Mouse (Mus musculus): ENCODE results near the gene Trim41. TPM values are rescaled to one million over a fixed set of nuclear protein-coding genes. Genes with fewer than 3 reads are reported as not detected.
A peak's percentile ranks its signal among the peaks of the same experiment; 100 is the strongest.
"Not testable (repeated sequence)": the region's sequence is repeated elsewhere in the genome, so short reads cannot be mapped to it uniquely, and the experiment has no call there.

The Trim41 gene
- total RNA-seq, 2 experiments from 2014 or later: 62.4 to 69.7 TPM

DNA sequence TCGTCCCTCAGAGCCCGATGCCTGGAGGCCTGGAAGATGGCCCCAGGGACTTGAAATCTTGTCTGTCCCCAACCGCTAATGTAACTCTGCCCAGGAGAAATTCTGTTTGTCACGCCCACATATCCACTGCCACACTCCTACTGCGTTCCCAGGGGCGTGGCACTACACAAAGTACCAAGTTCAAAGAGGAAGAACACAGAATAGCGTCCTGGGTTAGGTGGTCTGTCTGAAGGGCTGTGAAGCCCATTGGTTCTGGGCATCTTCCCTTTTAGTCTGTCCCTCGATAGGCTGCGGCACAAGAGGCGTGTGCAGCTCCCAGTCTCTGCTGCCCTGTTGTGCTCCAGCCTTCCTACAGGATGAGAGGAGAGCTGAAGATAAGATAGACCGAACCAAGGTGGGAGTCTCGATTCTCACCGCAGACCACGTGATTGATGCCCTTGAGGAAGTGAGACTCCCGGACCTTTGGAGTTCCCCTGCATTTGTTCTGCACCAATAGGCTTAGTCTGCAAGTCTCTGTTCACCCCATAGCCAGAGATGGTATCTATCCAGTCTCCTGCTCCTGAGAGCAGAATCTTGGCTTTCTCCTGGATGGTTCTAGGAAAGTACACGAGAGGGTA, 21.1 kb upstream of the Trim41 start:
- no peak for DNase-seq (ENCODE audit: low spot score in 2 of 2)

DNA sequence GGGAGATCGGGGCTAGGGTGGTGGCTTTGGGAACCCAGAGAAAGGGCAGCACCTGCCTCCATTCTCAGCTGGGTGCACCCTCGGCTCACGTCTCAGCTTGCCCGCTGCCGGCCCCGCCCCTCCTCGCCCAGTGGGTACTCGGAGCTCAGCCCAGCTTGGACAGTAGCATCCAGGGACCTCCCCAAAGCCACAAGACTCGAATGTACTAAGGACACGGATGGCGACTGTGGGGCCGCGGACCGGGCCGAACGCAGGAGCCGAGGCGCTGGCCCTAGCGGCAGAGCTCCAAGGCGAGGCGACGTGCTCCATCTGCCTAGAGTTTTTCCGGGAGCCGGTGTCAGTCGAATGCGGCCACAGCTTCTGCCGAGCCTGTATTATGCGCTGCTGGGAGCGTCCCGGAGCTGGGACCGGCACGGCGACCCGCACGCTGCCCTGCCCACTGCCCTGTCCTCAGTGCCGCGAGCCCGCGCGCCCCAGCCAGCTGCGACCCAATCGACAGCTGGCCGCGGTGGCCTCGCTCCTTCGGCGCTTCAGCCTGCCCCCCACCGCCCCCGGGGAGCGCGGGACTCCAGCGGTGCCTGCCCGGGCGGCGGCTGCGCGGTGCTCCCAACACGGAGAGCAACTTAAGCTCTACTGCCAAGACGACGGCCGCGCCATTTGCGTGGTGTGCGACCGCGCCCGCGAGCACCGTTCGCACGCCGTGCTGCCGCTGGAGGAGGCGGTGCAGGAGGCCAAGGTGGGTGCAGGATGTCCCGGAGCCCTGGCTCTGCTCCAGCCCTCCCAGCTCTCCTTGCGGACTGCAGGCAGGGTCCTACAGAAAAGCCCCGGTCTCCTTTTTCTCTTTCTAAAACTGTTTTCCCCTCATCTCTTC, 20.4 kb upstream of the Trim41 start:
- DNase-seq (ENCODE audit: low spot score in 2 of 2): peak in 1 of 2 experiments; percentile 22

DNA sequence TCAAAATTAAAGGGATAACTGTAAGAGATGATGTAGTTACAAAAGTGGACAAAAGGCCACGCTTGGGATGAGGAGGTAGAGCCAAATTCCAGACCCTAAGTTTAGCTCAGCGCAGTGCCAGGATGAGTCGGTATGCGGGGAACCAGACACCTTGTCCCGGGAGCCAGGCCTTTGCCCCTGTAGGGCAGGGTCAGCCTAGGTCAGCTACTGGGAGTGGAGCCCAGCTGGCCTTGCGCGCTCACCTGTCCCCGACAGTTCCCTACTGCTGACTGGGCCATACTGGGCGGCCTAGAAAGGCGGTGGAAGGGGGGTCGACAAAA, 19.8 kb upstream of the Trim41 start:
- DNase-seq (ENCODE audit: low spot score in 2 of 2): no peak

DNA sequence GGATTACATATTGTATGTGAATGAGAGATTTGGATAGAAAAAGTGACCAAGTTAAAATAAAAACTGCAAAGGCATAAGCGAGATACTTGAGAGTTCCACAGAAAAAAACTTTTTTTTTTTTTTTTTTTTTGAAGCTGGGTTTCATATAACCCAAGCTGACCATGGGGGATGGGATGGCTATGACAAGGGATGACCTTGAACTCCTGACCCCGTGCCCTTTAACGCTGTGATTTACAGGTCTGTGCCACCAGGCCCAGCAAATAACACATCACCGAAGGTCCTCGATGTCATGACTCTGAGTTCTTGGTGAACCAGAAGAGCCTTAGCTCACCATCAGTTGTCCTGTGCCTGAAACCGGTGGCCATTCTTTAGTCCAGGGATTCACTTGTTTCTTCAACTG, 18.8 kb upstream of the Trim41 start:
- DNase-seq (ENCODE audit: low spot score in 2 of 2): no peak

DNA sequence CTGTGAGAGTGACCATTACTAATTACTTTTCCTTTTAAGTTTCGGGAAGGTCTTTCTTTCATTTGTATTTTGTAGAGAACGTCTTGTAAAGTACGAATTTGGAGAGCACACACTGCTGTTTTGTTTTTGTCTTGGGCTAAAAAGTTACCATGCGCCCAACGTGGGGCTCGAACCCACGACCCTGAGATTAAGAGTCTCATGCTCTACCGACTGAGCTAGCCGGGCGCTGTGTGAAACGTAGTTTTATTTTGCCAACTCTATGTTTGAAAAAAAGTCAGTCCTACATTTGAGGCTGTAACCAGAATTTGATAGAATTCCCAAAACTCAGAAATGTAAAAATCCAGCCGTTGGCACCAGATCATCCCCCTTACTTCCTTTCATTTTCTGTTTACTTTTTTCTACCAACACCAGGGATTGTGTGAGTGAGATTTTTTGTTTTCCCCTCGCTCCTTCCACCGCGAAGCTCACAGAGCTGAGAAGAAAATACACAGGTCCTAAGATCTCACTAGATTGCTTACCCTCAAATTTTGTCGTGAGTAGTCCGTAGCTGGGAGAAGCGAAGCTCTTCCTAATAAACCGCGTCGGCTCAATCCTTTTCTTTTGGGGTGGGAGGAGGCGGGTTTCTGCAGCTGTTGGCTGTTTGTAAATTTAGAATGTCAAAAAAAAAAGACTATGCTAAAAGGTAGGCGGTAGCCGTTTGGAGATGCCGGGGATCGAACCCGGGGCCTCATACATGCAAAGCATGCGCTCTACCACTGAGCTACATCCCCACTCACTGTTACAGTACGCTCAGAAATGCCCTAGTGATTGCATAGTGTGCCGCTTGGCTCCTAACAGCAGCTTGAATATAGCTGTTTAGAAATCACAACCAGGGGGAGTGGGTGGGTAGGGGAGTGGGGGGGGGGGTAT, 16.8 kb upstream of the Trim41 start:
- peak; percentile 76 to 77 for DNase-seq (ENCODE audit: low spot score in 2 of 2)

DNA sequence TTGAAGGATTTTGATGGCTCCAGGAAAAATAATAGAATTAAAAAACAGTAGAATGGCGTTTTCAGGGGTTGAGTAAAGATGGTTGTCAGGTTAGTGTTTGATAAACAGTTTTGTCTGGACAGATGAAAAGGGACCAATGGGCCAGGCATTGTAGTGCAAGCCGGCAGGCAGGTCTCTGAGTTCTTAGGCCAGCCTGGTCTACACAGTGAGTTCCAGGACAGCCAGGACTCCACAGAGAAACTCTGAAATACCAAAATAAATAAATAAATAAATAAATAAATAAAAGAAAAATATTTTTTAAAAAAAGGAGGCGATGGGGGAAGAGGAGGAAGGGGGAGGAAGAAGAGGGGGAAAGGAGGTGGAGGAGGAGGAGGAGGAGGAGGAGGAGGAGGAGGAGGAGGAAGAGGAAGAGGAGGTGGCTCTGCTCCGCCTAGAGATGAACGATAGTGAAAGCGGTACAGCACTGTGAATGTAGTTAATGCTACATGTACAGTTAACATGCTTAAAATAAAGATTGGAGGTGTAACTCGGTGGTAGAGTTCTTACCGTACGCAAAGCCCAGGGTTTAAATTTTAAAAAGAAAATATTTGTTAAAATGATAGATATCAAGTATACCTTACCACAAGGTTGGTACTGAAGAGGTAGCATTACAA, 16.1 kb upstream of the Trim41 start:
- DNase-seq (ENCODE audit: low spot score in 2 of 2): no peak

DNA sequence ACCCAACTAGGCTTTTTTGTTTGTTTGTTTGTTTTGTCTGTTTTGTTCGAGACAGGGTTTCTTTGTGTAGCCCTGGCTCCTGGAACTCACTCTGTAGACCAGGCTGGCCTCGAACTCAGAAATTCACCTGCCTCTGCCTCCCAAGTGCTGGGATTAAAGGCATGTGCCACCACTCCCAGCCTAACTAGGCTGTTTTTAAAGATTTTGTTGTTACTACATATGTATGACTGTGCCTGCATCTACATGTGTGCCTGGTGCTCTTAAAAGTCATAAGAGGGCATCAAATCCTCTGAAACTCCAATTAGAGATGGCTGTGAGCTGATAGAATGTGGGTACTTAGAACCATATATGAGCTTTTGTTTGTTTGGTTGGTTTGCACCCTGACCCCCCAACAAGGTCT, 14.1 kb upstream of the Trim41 start:
- no peak for DNase-seq (ENCODE audit: low spot score in 2 of 2)

DNA sequence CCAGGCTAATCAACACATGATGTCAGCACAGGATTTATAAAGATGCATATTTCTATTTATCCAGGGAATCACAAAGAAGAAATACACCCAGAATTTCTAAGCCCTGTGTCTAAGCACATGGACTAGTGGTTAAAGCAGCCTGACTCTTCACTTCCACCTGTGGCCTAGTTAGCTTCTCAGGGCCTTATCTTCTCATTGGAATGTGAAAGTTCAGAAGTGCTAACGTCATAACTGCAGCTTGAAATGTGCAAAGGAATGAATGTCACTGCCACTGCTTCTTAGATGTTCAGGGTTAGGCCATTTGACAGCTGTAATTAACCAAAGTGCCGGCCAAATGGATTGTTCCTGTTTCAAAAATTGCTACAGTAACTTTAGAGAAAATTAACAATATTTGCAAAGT, 13.1 kb upstream of the Trim41 start:
- DNase-seq (ENCODE audit: low spot score in 2 of 2): no peak

DNA sequence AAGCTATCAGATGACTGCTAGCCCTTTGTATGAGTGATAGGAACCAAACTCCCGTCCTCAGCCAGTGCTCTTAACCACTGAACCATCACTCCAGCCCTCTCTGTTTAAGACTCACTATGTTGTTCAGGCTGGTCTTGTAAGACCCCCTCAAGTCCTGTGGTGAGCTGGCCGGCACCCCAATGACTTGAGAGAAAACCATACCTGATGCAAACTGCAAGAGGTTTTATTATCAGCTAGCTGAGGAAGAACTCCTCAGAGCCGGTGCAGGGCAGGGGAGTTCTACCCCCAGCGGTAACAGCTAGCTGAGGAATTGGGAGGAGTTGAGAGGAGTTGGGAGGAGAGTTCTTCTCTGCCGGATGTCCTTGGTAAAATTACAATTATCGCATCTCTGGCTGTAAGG, 10.8 kb upstream of the Trim41 start:
- DNase-seq (ENCODE audit: low spot score in 2 of 2): no peak

DNA sequence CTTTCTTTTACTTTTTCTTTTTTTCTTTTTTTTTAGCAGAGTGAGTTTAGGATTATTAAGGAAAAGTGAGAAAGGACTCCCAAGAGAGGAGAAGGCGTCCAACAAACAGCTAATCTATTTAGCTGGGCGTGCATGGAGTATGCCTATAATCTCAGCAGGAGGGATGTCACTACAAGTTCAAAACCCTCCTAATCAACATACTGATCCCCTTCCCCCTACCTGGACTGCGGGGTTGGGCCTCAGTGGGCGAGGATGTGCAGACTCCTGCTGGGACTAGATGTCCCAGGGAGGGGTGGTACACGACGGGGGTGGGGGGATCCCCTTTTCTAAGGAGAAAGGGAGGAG, 9.6 kb upstream of the Trim41 start:
- no peak for DNase-seq (ENCODE audit: low spot score in 2 of 2)

DNA sequence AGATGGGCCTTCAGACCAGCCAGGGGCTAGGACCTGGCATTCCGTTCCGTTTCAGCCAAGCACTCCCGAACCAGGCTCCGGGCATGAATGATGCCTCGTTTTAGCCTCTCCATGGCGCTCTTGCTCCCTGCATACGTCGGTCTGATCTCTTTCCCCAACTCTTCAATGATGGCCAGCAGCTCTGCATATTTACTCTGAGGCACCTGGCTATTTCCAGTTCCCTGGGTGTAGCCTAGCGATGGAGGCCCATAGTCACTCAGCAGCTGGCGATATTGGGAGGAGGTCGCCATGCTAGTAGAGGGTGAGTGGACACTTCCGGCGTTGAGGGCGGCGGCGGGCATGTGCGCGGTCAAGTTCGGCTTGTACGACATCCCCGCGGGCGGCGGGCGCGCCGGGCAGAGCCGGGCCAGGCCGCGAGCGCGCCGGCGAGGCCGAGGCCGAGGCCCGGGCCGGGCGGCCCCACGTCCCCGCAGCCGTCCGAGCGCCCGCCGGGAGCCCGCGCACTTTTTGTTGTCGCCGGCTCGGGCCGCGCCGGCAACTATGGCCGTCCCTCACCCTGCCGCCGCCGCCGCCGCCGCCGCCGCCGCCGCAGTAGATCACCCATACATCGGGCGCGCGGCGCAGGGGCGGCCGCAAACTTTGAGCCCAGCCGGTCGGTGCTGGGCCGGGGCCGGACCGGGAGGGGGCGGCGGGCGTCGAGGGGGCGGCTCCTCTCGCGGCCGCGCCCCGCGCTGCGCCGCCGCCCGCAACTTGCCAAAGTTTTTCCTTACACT, 9.0 kb upstream of the Trim41 start, which contains the start of the genes Trim7 and Gm12184:
TSS of gene Trim7 (plus strand) at position 162 of the 773 bp plus-strand sequence.
TSS of gene Gm12184 (minus strand) at position 677 of the 773 bp plus-strand sequence.
- not testable (repeated sequence) for DNase-seq (ENCODE audit: low spot score in 2 of 2)

DNA sequence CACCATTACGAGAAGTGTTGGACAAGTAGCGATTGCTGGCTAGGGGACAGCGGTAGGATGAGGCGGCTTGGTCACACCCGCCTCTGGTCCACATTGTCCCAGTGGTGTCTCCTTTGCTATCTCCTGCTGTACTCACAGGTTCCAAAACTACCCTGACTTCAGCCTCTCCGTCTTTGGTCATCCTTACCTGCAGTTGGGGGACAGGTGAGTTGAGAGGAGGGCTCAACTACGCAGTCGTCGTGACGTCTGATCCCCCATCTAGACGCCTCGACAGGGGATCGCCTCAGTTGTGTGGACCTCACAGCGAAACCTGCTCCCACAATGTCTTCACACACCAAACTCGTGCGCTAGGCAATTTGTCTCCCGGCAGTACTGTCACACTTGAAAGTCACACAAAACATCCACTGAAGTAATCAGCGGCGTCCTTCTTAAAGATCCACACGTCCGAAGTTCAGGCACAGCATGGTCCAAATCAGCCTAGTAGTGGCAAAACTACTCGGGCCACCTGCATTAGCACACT, 7.2 kb upstream of the Trim41 start:
- DNase-seq (ENCODE audit: low spot score in 2 of 2): no peak

DNA sequence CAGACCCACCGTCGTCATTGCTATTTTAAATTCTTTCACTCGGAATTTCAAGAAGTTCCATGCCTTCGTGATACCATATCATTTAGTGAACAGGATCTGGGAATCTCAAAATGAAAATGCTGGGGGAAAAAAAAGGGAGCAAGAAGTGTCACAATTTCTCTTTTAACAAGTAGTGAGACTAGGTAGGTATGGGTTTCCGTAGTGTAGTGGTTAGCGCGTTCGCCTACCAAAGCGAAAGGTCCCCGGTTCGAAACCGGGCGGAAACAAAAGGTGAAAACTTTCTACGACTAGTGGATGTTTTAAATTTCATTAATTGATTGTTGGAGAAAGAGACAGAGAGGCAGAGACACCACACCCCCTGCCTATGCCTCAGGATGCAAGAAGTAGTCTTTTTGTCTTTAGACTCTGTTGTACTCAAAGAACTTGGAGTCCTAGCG, 6.4 kb upstream of the Trim41 start:
- no peak for DNase-seq (ENCODE audit: low spot score in 2 of 2)

DNA sequence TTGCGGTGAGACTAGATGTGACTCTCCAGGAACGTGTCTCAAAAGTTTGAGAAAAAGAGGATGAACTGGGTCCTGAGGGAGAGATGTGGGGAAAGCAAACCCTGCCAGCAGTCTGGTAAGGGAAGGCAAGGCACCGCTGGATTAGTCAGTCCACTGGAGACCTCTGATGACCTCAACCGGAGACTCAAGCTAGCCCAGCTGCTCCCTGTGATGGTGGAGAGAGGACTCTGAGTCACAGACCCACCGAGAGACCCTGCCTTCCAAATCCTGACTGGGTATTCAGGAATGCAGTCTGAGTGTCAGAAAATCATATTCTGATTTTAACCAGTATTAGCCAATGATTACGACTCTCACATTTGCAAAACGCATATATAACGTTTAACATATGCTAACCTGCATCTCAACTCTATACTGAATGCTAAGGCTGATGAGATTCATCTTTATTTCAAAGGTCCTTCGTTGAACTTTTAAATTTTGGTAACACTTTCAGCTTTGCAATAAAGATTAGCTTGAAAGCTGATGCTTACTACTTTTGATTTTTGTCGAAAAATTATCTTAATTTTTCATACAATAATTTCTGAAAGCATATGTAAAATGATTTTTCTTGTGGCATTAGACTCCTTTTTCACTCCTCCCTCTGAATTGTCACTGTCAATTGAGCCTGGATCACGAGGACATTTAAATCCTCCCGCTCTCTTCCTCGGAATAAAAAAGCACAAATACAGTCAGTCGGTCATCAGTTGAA, 5.8 kb upstream of the Trim41 start:
- no peak for DNase-seq (ENCODE audit: low spot score in 2 of 2)

DNA sequence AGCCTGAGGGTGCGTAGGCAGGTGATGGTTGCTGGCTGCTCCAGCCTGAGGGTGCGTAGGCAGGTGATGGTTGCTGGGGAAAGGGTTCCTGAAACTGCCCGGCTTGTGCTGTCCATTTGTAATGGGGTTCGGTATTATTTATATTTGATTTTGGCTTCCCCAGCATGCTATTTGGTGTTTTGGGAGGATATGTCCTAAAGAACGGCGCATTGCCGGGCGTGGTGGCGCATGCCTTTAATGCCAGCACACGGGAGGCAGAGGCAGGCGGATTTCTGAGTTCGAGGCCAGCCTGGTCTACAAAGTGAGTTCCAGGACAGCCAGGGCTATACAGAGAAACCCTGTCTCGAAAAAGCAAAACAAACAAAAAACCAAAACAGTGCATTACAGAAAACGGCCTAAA, 4.1 kb upstream of the Trim41 start:
- DNase-seq (ENCODE audit: low spot score in 2 of 2): not testable (repeated sequence)

DNA sequence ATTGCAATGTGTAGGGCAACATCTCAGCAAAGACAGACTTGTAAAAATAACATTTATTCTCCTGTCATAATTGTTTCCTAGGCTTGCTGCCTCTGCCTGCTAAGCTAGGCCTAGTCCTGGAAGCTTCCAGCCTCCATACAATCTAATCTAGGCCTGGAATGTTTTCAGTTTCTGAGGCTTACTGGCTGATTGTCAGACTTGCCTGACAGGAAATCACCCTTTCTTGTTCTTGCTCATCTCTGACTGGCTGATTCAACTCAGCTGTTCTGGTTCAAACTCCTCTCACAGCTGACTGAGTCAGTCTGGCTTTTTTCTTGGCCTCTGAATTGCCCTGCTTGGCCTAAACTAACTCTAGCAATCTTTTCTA, 3.1 kb upstream of the Trim41 start:
- no peak for DNase-seq (ENCODE audit: low spot score in 2 of 2)

DNA sequence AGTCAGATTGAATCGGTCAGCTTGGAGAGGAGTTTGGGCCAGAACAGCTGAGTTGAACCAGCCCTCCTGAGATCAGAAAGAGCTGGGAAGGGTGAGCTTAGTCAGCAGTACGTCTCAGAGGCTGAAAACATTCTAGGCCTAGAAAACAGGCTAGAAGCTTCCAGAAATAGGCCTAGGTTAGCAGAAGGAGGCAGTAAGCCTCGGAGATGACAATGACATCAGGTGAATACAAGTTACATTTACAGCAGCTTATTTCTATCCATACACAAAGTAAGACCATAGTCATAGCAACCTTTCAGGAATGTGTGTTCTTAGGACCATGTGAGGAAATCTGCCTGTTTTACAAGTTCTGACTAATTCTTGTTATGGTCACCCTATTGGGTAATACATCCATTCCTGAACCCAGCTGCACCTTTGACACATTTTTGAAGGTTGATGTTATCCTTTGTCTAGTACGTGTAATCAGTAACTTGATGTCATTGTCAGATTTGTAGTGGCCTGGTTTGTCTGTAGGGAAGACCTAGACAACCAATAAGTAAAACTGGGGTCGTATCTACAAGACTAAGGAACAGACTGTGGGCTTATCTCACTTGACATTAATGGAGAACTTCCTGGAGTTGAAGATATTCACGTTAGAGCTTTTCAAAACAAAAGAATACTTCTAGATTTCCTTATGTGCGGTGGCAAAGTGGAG, 2.6 kb upstream of the Trim41 start:
- DNase-seq (ENCODE audit: low spot score in 2 of 2): no peak

DNA sequence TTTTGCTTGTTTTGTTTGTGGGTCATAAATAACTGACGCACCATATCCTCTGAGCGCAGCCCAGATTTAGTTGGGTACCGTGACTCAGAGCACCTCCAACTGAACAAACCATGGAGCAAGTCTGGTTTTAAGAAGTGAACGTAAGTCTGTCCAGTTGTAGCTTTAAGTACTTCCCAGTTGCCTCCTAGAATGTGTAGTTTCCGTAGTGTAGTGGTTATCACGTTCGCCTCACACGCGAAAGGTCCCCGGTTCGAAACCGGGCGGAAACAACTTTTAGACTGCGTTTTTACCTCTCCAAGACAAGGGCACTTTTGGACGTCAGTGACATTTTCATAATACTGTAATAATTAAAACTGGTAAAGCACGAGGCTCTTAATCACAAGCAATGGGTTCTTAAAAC, 1.2 kb upstream of the Trim41 start:
- DNase-seq (ENCODE audit: low spot score in 2 of 2): peak in 1 of 2 experiments; percentile 38

DNA sequence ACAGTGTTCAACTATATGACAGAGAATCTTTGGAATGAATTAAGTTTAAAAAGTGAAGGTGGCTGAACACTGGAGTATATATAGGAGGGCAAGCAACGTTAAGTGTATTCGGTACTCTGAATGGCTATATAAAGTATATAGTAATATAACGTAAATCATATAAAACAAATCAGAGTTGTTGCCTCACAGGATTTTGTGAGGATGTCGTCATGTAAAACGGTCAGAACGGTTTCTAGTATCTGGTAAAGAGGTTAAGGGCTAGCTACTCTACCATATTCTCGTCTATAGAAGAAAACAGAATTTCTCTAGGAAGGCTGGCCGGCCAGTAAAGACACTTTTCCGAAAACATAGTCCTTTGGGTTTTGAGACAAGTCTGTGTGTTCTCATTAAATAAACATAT, 641 bp upstream of the Trim41 start:
- no peak for DNase-seq (ENCODE audit: low spot score in 2 of 2)

Measured in adrenal gland, postnatal 4 days (tissue).